Mouse (Mus musculus): ENCODE measurements around the gene Glt1d1.
"Not testable (repeated sequence)": the region's sequence is repeated elsewhere in the genome, so short reads cannot be mapped to it uniquely, and the experiment has no call there.

Glt1d1 gene

DNA sequence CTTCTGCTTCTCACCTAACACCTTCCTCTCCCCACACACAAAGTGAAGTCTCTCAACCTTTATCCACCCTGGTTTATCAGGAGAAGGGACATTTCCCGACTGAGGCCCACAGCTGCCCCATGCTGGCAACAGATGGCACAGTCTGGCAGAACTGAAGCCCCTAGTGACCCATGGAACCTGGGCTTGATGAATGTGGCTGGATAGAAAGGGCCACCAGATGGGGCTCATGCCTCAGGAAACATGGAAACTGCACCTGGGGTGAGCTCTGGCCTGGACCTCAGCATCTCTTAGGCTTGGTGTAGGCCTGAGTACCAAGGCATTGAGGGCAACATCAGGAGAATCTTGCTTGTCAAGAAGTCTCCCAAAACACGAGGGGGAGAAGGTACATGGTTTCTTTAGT is 66.5 kb downstream of the Glt1d1 start:
- DNase-seq (ENCODE audit: low read depth, low spot score), result no peak

GRCm38 (mm10) chr5:127699679-127700078 is 67.6 kb downstream of the Glt1d1 start:
- DNase-seq (ENCODE audit: low read depth, low spot score), result no peak

DNA sequence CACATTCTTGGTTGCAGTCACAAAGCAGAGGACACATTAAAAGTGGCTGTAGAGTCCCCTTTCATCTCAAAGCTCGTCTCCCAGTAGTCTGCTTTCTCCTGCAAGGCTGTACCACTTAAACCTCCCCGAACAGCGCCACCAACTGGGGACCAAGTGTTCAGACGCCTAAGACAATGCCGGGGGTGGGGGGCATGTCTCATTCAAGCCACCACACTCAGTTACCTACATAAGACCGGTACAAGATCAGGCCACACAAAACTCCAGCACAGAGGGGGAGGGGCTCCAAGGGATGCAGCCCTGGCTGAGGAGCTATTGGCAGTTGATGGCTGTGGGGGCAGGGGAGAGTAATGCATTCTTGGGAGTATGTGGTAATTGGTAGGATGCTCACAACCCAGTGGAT is 68.1 kb downstream of the Glt1d1 start:
- peak; percentile 89 for DNase-seq (ENCODE audit: low read depth, low spot score)

- DNase-seq (ENCODE audit: low read depth, low spot score), result peak; percentile 72
These were observed 71.6 kb downstream of the Glt1d1 start for GRCm38 (mm10) chr5:127703609-127704180.

- DNase-seq (ENCODE audit: low read depth, low spot score), result peak; percentile 60
These were observed 73.2 kb downstream of the Glt1d1 start for GRCm38 (mm10) chr5:127705225-127705624.

GRCm38 (mm10) chr5:127705976-127706375 is 73.9 kb downstream of the Glt1d1 start:
- peak; percentile 43 for DNase-seq (ENCODE audit: low read depth, low spot score)

- DNase-seq (ENCODE audit: low read depth, low spot score), result peak; percentile 53
These were observed 76.1 kb downstream of the Glt1d1 start for GRCm38 (mm10) chr5:127708143-127708542.

DNA sequence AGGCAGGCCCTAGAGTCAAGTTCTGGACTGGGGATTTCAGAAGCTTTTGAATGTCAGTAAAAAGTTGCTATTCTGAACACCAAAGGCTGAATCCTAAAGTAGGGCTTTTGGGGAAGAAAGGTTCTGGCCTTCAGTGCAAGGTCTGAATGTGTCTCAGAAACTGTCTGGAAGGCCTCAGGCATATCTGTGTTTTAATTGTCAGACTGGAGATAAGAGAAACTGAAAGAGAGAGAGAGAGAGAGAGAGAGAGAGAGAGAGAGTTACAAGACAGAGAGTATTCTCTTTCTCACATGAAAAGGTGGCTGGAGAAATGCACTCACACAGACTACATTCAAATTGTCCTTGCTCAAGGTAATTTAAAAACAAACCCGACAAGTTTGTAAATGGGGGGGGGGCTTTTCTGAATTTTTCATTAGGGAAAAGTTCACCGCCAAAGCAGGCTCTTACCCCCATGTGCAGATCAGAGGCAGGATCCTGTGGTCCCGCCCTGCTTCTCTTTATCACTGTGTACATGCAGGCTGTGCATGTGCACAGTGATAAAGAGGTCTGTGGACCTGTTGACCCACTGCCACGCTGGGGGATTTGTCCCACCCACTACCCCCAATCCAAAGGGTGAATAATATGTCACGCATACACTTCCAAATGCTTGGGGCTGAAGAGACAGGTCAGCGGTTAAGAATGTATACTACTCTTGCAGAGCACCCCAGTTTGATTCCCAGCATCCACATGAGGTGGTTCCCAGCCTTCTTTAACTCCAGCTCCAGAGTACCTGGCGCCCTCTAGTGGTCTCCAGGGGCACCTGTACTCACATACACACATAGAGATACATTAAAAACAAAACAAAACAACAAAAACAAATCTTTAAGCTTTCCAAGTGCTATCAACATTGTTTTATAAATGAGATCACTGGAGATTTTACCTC is 83.0 kb downstream of the Glt1d1 start:
- DNase-seq (ENCODE audit: low read depth, low spot score), result peak; percentile 86

GRCm38 (mm10) chr5:127720591-127721379 is 88.7 kb downstream of the Glt1d1 start:
- DNase-seq (ENCODE audit: low read depth, low spot score), result peak; percentile 95

GRCm38 (mm10) chr5:127722171-127722570 is 90.1 kb downstream of the Glt1d1 start:
- not testable (repeated sequence) for DNase-seq (ENCODE audit: low read depth, low spot score)

DNA sequence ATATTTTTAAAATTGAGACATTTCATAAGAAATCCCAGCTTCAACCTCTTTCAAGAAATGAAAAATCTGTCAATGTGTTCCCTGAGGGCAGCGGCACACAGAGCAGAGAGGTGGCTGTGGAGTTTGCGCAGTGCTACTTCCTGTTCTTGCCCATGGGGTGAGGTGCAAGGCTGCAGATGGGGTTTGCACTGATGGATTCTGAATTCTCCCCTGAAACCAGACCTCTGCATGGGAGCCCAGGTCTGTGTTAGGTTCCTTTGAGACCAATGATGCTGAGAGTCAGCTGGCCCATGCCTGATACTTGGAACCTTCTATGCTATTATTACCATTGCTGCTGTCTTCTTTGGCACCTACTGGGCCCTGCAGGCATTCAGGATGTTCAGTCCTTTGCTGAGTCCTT is 98.3 kb downstream of the Glt1d1 start:
- DNase-seq (ENCODE audit: low read depth, low spot score), result no peak

DNA sequence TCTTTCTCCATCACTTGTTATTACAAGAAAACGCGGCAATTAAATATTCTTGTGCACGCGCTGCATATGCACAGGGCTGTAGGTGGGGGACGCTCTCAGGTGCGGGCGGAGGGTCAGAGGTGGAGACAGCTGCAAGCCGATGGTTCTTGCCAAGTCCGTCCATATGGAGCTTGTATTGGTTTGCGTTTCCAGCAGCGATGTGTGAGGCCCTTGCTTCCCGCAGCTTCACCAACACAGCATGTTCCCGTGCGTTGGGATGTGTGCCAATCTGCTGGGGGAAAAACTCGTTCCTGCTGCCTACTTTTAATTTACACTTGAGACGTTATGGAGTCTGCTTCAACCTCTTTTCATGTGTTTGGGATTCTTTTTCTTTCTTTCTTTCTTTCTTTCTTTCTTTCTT is 109.3 kb downstream of the Glt1d1 start:
- peak; percentile 14 for DNase-seq (ENCODE audit: low read depth, low spot score)

- not testable (repeated sequence) for DNase-seq (ENCODE audit: low read depth, low spot score)
These were observed 117.5 kb downstream of the Glt1d1 start for GRCm38 (mm10) chr5:127749540-127749939.

DNA sequence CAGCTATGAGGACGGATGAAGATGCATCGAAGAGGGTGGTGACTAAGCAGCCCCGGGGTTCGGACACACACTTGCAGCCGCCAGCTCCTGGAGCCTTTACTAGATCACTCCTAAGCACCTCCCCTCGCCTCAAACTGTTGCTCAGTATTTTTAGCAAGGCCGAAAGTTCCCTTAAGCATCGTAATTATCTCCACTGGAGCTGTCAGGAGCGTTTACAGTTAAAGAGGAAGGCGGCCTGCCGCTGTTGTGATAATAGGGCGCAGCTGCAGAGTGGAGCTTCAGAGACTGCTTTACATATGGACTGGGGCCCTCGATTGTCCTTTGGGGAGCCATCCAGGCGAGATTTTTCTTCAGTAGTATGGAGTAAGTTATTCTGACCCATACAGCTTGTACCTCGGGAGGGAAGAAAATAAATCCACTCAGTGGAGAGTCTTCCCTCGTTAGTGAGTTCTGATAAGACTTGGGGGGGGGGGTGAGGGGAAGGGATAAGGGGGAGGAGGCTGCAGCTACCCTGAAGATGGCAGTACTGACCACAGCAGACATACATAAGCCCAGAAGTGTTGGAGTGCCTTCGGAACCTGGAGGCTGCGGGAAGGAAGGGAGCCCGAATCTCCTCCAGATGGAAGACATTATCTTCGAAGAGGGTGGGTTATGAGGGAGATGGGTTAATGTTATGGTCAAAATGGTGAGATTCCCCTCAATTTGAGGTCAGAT is 119.4 kb downstream of the Glt1d1 start:
- DNase-seq (ENCODE audit: low read depth, low spot score), result no peak

GRCm38 (mm10) chr5:127755594-127755993 is 123.5 kb downstream of the Glt1d1 start:
- DNase-seq (ENCODE audit: low read depth, low spot score), result no peak

DNA sequence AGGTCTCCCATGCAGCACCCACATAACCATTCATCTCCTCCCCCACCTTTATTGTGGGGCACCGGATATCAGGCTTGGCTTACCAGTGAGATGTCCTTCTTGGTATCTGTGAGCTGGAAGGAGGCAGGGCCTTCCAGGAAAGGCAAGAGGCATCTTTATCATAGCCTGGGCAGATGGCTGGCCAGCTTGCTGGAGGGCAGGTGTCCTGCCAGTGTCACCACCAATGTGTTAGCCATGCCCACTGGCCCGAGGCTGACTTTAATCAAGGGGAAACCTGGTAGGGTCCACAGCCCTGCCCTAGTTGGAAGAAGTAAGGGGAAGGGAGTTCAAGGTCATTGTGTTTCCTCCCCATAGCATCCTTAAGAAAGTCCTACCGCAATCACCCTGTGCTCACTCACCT is 123.9 kb downstream of the Glt1d1 start:
- DNase-seq (ENCODE audit: low read depth, low spot score), result no peak

- peak; percentile 24 for DNase-seq (ENCODE audit: low read depth, low spot score)
These were observed 124.8 kb downstream of the Glt1d1 start for GRCm38 (mm10) chr5:127756671-127757423.

- no peak for DNase-seq (ENCODE audit: low read depth, low spot score)
These were observed 126.5 kb downstream of the Glt1d1 start for GRCm38 (mm10) chr5:127758576-127758975.
